ENCODE assay signal across 8 mouse cellular contexts in genomic region chr1:119348456-119349208, GRCm38 (mm10).
A peak's percentile ranks its signal among the peaks of the same experiment; 100 is the strongest.
DNase-seq lines count a peak whose midpoint lies in the region; ATAC-seq lines count a peak whose summit lies in the region.

No protein-coding gene starts in this region.

- 30% methylated on average over 18 of the region's 18 CpGs for WGBS in kidney, embryonic 15.5 days
- WGBS in forebrain, embryonic 16.5 days = 22% methylated on average over 18 of the region's 18 CpGs
- 14% methylated on average over 18 of the region's 18 CpGs for WGBS in midbrain, embryonic 12.5 days

- no peak overlapping the region for H3K9ac ChIP-seq in kidney, embryonic 15.5 days
- no peak overlapping the region for H3K9ac ChIP-seq in forebrain, embryonic 16.5 days (replicated peaks; ENCODE audit: low read depth, low read length)
- no peak overlapping the region for H3K9ac ChIP-seq in midbrain, embryonic 12.5 days (replicated peaks)

- intact Hi-C loops in left cerebral cortex, postnatal 4 days (cut with DNase I) = no loop called here

- peak overlapping the region; percentile 27 for H3K4me2 ChIP-seq in kidney, embryonic 15.5 days
- H3K4me2 ChIP-seq in forebrain, embryonic 16.5 days (ENCODE audit: low read length) = no peak overlapping the region
- peak overlapping the region; percentile 26 for H3K4me2 ChIP-seq in midbrain, embryonic 12.5 days (replicated peaks)

- no peaks in the 10 kb centered on the region for H3K9me3 ChIP-seq in kidney, embryonic 15.5 days (replicated peaks)
- H3K9me3 ChIP-seq in forebrain, embryonic 16.5 days (ENCODE audit: control insufficient read depth, low read length) = no peaks in the 10 kb centered on the region
- H3K9me3 ChIP-seq in midbrain, embryonic 12.5 days = no peaks in the 10 kb centered on the region

- H3K27ac ChIP-seq in kidney, embryonic 15.5 days = no peak overlapping the region
- no peak overlapping the region for H3K27ac ChIP-seq in forebrain, embryonic 16.5 days (ENCODE audit: low read length)
- no peak overlapping the region for H3K27ac ChIP-seq in midbrain, embryonic 12.5 days (replicated peaks)

- H3K4me3 ChIP-seq in kidney, embryonic 15.5 days (replicated peaks) = no peak overlapping the region
- H3K4me3 ChIP-seq in forebrain, embryonic 16.5 days (replicated peaks; ENCODE audit: low read length) = no peak overlapping the region
- H3K4me3 ChIP-seq in midbrain, embryonic 12.5 days = no peak overlapping the region

- no peaks in the 10 kb centered on the region for H3K36me3 ChIP-seq in kidney, embryonic 15.5 days
- no peaks in the 10 kb centered on the region for H3K36me3 ChIP-seq in forebrain, embryonic 16.5 days (ENCODE audit: control insufficient read depth, insufficient read depth)
- H3K36me3 ChIP-seq in midbrain, embryonic 12.5 days = no peaks in the 10 kb centered on the region

- H3K27me3 ChIP-seq in kidney, embryonic 15.5 days = no peaks in the 10 kb centered on the region; the same call in 1 of the 2 replicates
- H3K27me3 ChIP-seq in forebrain, embryonic 16.5 days (replicated peaks; ENCODE audit: control insufficient read depth, insufficient read depth, low read length) = no peaks in the 10 kb centered on the region
- peaks cover 22% of the 10 kb centered on the region; the same call in 1 of the 2 replicates for H3K27me3 ChIP-seq in midbrain, embryonic 12.5 days

- peaks cover 10% of the 10 kb centered on the region for H3K4me1 ChIP-seq in kidney, embryonic 15.5 days
- peaks cover 7% of the 10 kb centered on the region for H3K4me1 ChIP-seq in forebrain, embryonic 16.5 days (replicated peaks; ENCODE audit: control insufficient read depth, insufficient read depth, low read length)
- H3K4me1 ChIP-seq in midbrain, embryonic 12.5 days = peaks cover 11% of the 10 kb centered on the region

- ATAC-seq in kidney, embryonic 15.5 days (replicated peaks; ENCODE audit: low FRiP score) = peak; percentile 68; the same call in 1 of the 2 replicates
- ATAC-seq in forebrain, embryonic 16.5 days = peak; percentile 49; the same call in 1 of the 2 replicates
- ATAC-seq in midbrain, embryonic 12.5 days (ENCODE audit: low FRiP score, low read depth) = peak; percentile 55

- no peak for DNase-seq in kidney, adult 18-20 months
- DNase-seq in embryo, embryonic 10 days (ENCODE audit: low spot score) = peak; percentile 63
- no peak for DNase-seq in thymus, adult 18-20 months
- no peak for DNase-seq in left cerebral cortex, postnatal 4 days
- DNase-seq in c-Kit-positive CD71-positive TER-119-positive erythroid progenitor cells, embryonic 14.5 days (ENCODE audit: low spot score) = no peak
